Mouse (Mus musculus): ENCODE data around the gene Gm17364. TPM values are rescaled to one million over a fixed set of nuclear protein-coding genes. Genes with fewer than 3 reads are reported as not detected.

Gm17364 gene
- polyA plus RNA-seq, 1 experiment: not detected

DNA sequence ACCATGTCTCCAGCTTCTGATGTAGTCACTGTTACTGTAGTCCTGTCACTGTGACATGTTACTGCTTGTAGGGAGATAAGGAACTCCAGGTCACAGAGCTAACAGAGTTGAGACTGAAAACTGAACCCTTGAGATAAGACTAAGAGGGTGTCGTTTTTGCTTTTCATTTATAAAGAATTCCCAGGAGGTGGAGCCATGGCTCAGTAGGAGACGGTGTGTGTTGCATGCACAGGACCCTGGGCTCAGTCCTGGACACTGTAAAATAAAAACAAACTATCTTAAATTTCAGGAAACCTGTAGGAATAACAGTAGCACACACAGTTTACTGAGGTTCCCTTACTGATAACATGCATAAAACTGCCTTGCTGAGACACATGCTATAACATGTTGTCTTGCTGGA lies 24.8 kb upstream of the Gm17364 start:
- WGBS: 47% methylated on average over 2 of the region's 2 CpGs
- Histone ChIP-seq H3K27ac (ENCODE audit: control insufficient read depth, insufficient read depth, low read length) (no peak overlapping the region), H3K36me3 (ENCODE audit: control insufficient read depth, insufficient read depth, low read length) (no peaks in the 10 kb centered on the region), H3K4me3 (ENCODE audit: control insufficient read depth, insufficient read depth, low read length) (no peak overlapping the region), H3K4me1 (replicated peaks; ENCODE audit: control insufficient read depth, insufficient read depth, low read length) (no peaks in the 10 kb centered on the region), H3K27me3 (ENCODE audit: control insufficient read depth, insufficient read depth, low read length) (no peaks in the 10 kb centered on the region)
- DNase-seq: no peak
- TF ChIP-seq POLR2A (IDR thresholded peaks at IDR 0.05; ENCODE audit: control insufficient read depth, extremely low read depth, insufficient read depth, low read length, poor library complexity): no peak
- no peak for TF ChIP-seq CTCF (IDR thresholded peaks at IDR 0.05; ENCODE audit: borderline replicate concordance, control insufficient read depth, extremely low read depth, insufficient read depth, low read length, poor library complexity)

DNA sequence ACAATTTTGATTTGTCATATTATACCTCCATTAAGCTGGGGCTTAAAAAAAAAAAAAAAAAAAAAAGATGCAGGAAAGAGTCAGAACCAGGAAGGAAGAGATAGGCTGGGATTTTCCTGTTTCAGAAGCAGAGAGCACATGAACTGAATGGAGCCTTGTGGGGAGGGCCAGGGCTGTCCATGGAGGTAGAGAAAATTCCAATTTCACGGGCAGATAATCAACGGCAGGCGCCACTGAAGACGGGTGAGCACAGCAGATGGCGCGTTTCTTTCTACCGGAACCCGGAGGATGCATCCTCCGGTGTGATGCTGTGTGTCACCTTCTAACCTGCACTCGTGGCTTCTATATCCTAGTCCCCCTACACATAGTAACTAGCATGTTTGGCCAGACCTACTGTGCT lies 22.6 kb upstream of the Gm17364 start:
- 94% methylated on average over 10 of the region's 10 CpGs for WGBS
- Histone ChIP-seq H3K27ac (ENCODE audit: control insufficient read depth, insufficient read depth, low read length) (no peak overlapping the region), H3K4me3 (ENCODE audit: control insufficient read depth, insufficient read depth, low read length) (no peak overlapping the region)

GRCm38 (mm10) chr13:41295886-41296285 lies 22.1 kb upstream of the Gm17364 start:
- no peaks in the 10 kb centered on the region for H3K4me1 ChIP-seq (replicated peaks; ENCODE audit: control insufficient read depth, insufficient read depth, low read length)
- H3K27me3 ChIP-seq (ENCODE audit: control insufficient read depth, insufficient read depth, low read length): no peaks in the 10 kb centered on the region
- no peak for TF ChIP-seq CTCF (IDR thresholded peaks at IDR 0.05; ENCODE audit: borderline replicate concordance, control insufficient read depth, extremely low read depth, insufficient read depth, low read length, poor library complexity)
- no peak for TF ChIP-seq POLR2A (IDR thresholded peaks at IDR 0.05; ENCODE audit: control insufficient read depth, extremely low read depth, insufficient read depth, low read length, poor library complexity)
- H3K27ac ChIP-seq (ENCODE audit: control insufficient read depth, insufficient read depth, low read length): no peak overlapping the region
- no peak overlapping the region for H3K4me3 ChIP-seq (ENCODE audit: control insufficient read depth, insufficient read depth, low read length)
- H3K36me3 ChIP-seq (ENCODE audit: control insufficient read depth, insufficient read depth, low read length): no peaks in the 10 kb centered on the region
- 74% methylated on average over 6 of the region's 6 CpGs for WGBS
- no peak for DNase-seq

More for the DNA sequence above, 22.6 kb upstream of the Gm17364 start:
- Histone ChIP-seq H3K27me3 (ENCODE audit: control insufficient read depth, insufficient read depth, low read length) (no peaks in the 10 kb centered on the region), H3K4me1 (replicated peaks; ENCODE audit: control insufficient read depth, insufficient read depth, low read length) (no peaks in the 10 kb centered on the region), H3K36me3 (ENCODE audit: control insufficient read depth, insufficient read depth, low read length) (no peaks in the 10 kb centered on the region)
- no peak for DNase-seq
- TF ChIP-seq CTCF (IDR thresholded peaks at IDR 0.05; ENCODE audit: borderline replicate concordance, control insufficient read depth, extremely low read depth, insufficient read depth, low read length, poor library complexity) (no peak), POLR2A (IDR thresholded peaks at IDR 0.05; ENCODE audit: control insufficient read depth, extremely low read depth, insufficient read depth, low read length, poor library complexity) (no peak)

- H3K36me3 ChIP-seq (ENCODE audit: control insufficient read depth, insufficient read depth, low read length): no peaks in the 10 kb centered on the region
- DNase-seq: no peak
- no peaks in the 10 kb centered on the region for H3K4me1 ChIP-seq (replicated peaks; ENCODE audit: control insufficient read depth, insufficient read depth, low read length)
- TF ChIP-seq CTCF (IDR thresholded peaks at IDR 0.05; ENCODE audit: borderline replicate concordance, control insufficient read depth, extremely low read depth, insufficient read depth, low read length, poor library complexity) (no peak), POLR2A (IDR thresholded peaks at IDR 0.05; ENCODE audit: control insufficient read depth, extremely low read depth, insufficient read depth, low read length, poor library complexity) (no peak)
- H3K4me3 ChIP-seq (ENCODE audit: control insufficient read depth, insufficient read depth, low read length): no peak overlapping the region
- H3K27me3 ChIP-seq (ENCODE audit: control insufficient read depth, insufficient read depth, low read length): no peaks in the 10 kb centered on the region
- 87% methylated on average over 5 of the region's 5 CpGs for WGBS
- no peak overlapping the region for H3K27ac ChIP-seq (ENCODE audit: control insufficient read depth, insufficient read depth, low read length)
Observed at GRCm38 (mm10) chr13:41293595-41293994, 19.8 kb upstream of the Gm17364 start.

GRCm38 (mm10) chr13:41291466-41291974 lies 17.7 kb upstream of the Gm17364 start:
- Histone ChIP-seq H3K4me3 (ENCODE audit: control insufficient read depth, insufficient read depth, low read length) (no peak overlapping the region), H3K27ac (ENCODE audit: control insufficient read depth, insufficient read depth, low read length) (no peak overlapping the region)
- 59% methylated on average over 4 of the region's 4 CpGs for WGBS

DNA sequence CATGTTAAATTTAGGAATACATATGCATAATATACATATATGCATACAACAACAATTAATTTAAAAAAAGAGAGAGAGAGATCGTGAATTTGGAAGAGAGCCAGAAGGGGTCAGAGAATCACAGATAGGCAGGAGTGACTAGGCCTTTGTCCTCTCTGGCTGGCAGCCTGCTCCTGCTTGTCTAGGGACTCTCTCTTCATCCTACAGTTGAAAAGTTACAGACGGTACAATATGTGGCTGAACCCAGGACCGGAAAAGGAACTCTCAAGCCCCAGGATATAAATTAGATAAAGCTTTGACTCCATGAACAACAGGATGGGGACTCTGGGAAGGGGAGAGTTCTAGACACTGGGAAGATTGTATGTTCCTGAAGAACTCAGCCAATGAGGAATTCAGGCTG lies 12.5 kb upstream of the Gm17364 start:
- Histone ChIP-seq H3K27ac (ENCODE audit: control insufficient read depth, insufficient read depth, low read length) (no peak overlapping the region), H3K4me3 (ENCODE audit: control insufficient read depth, insufficient read depth, low read length) (no peak overlapping the region), H3K4me1 (replicated peaks; ENCODE audit: control insufficient read depth, insufficient read depth, low read length) (no peaks in the 10 kb centered on the region), H3K36me3 (ENCODE audit: control insufficient read depth, insufficient read depth, low read length) (no peaks in the 10 kb centered on the region), H3K27me3 (ENCODE audit: control insufficient read depth, insufficient read depth, low read length) (no peaks in the 10 kb centered on the region)
- DNase-seq: no peak
- TF ChIP-seq CTCF (IDR thresholded peaks at IDR 0.05; ENCODE audit: borderline replicate concordance, control insufficient read depth, extremely low read depth, insufficient read depth, low read length, poor library complexity): no peak
- no peak for TF ChIP-seq POLR2A (IDR thresholded peaks at IDR 0.05; ENCODE audit: control insufficient read depth, extremely low read depth, insufficient read depth, low read length, poor library complexity)
- 91% methylated on average over 3 of the region's 3 CpGs for WGBS

More at GRCm38 (mm10) chr13:41291466-41291974, 17.7 kb upstream of the Gm17364 start:
- no peaks in the 10 kb centered on the region for H3K27me3 ChIP-seq (ENCODE audit: control insufficient read depth, insufficient read depth, low read length)
- TF ChIP-seq CTCF (IDR thresholded peaks at IDR 0.05; ENCODE audit: borderline replicate concordance, control insufficient read depth, extremely low read depth, insufficient read depth, low read length, poor library complexity): no peak
- no peak for DNase-seq
- no peaks in the 10 kb centered on the region for H3K4me1 ChIP-seq (replicated peaks; ENCODE audit: control insufficient read depth, insufficient read depth, low read length)
- no peaks in the 10 kb centered on the region for H3K36me3 ChIP-seq (ENCODE audit: control insufficient read depth, insufficient read depth, low read length)

DNA sequence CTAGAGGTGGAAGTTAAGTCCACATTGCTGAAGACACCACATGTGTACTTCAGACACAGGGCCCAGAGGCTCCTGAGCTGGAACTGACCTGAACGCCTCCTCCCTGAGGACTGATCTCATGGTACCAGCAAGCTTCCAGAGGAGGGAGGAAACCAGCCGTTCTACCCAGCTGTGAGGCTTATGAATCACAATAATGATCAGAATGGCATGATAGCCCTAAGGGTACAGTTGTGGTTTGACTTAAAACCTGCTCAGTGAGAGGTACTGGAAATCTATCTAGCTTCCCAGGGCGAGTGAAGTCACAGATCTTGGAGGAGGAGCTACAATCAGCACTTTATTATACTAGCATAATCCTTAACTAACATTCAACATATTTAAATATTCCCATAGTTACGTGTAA lies 11.7 kb upstream of the Gm17364 start:
- H3K27ac ChIP-seq (ENCODE audit: control insufficient read depth, insufficient read depth, low read length): no peak overlapping the region
- no peaks in the 10 kb centered on the region for H3K27me3 ChIP-seq (ENCODE audit: control insufficient read depth, insufficient read depth, low read length)
- 84% methylated on average over 4 of the region's 4 CpGs for WGBS
- H3K36me3 ChIP-seq (ENCODE audit: control insufficient read depth, insufficient read depth, low read length): no peaks in the 10 kb centered on the region
- H3K4me1 ChIP-seq (replicated peaks; ENCODE audit: control insufficient read depth, insufficient read depth, low read length): no peaks in the 10 kb centered on the region
- H3K4me3 ChIP-seq (ENCODE audit: control insufficient read depth, insufficient read depth, low read length): no peak overlapping the region
- DNase-seq: no peak
- no peak for TF ChIP-seq CTCF (IDR thresholded peaks at IDR 0.05; ENCODE audit: borderline replicate concordance, control insufficient read depth, extremely low read depth, insufficient read depth, low read length, poor library complexity)
- no peak for TF ChIP-seq POLR2A (IDR thresholded peaks at IDR 0.05; ENCODE audit: control insufficient read depth, extremely low read depth, insufficient read depth, low read length, poor library complexity)
